Mouse (Mus musculus) midbrain, embryonic 12.5 days (tissue): ENCODE measurements at regions not wholly inside any gene's neighbourhood (a gene's known extent, or its start where the extent isn't known, plus 50 kb on each side); places are given as distances from the start of the nearest gene placed in this dataset.

Source experiments
- ATAC-seq: fragments of 200-750 bp; cut with Nextera tagmentation; 2 replicates; pipeline ENCODE4 v1.8.0; 2017; ENCODE audit warnings: low read depth, moderate TSS enrichment, moderate library complexity; ENCODE audit not compliant: low FRiP score
- H3K27ac ChIP-seq: fragments of 300-500 bp; sonication (generic); replicated peaks from 2 replicates; pipeline ENCODE4 v1.5.1; 2016; ENCODE audit warnings: mild to moderate bottlenecking
- H3K27me3 ChIP-seq: fragments of 300-500 bp; sonication (generic); 2 replicates; pipeline ENCODE4 v1.6.1; 2016; ENCODE audit warnings: mild to moderate bottlenecking
- H3K36me3 ChIP-seq: fragments of 300-500 bp; sonication (generic); 2 replicates; pipeline ENCODE4 v1.6.1; 2016
- H3K4me1 ChIP-seq: fragments of 300-500 bp; sonication (generic); 2 replicates; pipeline ENCODE4 v1.6.1; 2016
- H3K4me2 ChIP-seq: fragments of 300-500 bp; sonication (generic); replicated peaks from 2 replicates; pipeline ENCODE4 v1.6.1; 2016; ENCODE audit warnings: mild to moderate bottlenecking, moderate library complexity
- H3K4me3 ChIP-seq: fragments of 300-500 bp; sonication (generic); 2 replicates; pipeline ENCODE4 v1.5.1; 2016; ENCODE audit warnings: mild to moderate bottlenecking
- H3K9ac ChIP-seq: fragments of 300-500 bp; sonication (generic); replicated peaks from 2 replicates; pipeline ENCODE4 v1.6.1; 2016; ENCODE audit warnings: mild to moderate bottlenecking, moderate library complexity
- H3K9me3 ChIP-seq: fragments of 300-500 bp; sonication (generic); 2 replicates; pipeline ENCODE4 v1.6.1; 2016; ENCODE audit warnings: mild to moderate bottlenecking
- WGBS: fragments of 180-500 bp; shearing (Covaris S2); methylation state at CpG from one replicate; pipeline ENCODE4 v1.1.7; 2016; 5-methylcytosine and 5-hydroxymethylcytosine counted together

- Histone ChIP-seq H3K36me3 (no peaks in the 10 kb centered on the region), H3K4me1 (peaks cover 6% of the 10 kb centered on the region; the same call in 1 of the 2 replicates), H3K9me3 (no peaks in the 10 kb centered on the region), H3K9ac (no peak overlapping the region), H3K27me3 (no peaks in the 10 kb centered on the region), H3K27ac (no peak overlapping the region), H3K4me3 (no peak overlapping the region), H3K4me2 (no peak overlapping the region)
- 90% methylated on average over 1 of the region's 1 CpGs for WGBS
- no peak for ATAC-seq
These were observed 106.3 kb downstream of the D1Ertd622e start for GRCm38 (mm10) chr1:97555565-97555955.

- no peaks in the 10 kb centered on the region for H3K9me3 ChIP-seq
- H3K4me2 ChIP-seq = no peak overlapping the region
- no peak for ATAC-seq
- no peaks in the 10 kb centered on the region for H3K27me3 ChIP-seq
- H3K9ac ChIP-seq = no peak overlapping the region
- H3K36me3 ChIP-seq = no peaks in the 10 kb centered on the region
- H3K27ac ChIP-seq = no peak overlapping the region
- H3K4me1 ChIP-seq = peaks cover 6% of the 10 kb centered on the region; the same call in 1 of the 2 replicates
- whole genome bisulfite sequencing = 87% methylated on average over 6 of the region's 6 CpGs
- no peak overlapping the region for H3K4me3 ChIP-seq
These were observed 106.8 kb downstream of the D1Ertd622e start for GRCm38 (mm10) chr1:97554936-97555564.

GRCm38 (mm10) chr1:97553485-97554474, 108.1 kb downstream of the D1Ertd622e start:
- no peaks in the 10 kb centered on the region for H3K27me3 ChIP-seq
- no peak overlapping the region for H3K4me2 ChIP-seq
- H3K9me3 ChIP-seq = no peaks in the 10 kb centered on the region
- WGBS = 68% methylated on average over 8 of the region's 8 CpGs
- no peak overlapping the region for H3K9ac ChIP-seq
- ATAC-seq = peak; percentile 79
- H3K4me1 ChIP-seq = peaks cover 6% of the 10 kb centered on the region; the same call in 1 of the 2 replicates
- H3K36me3 ChIP-seq = no peaks in the 10 kb centered on the region
- no peak overlapping the region for H3K27ac ChIP-seq
- H3K4me3 ChIP-seq = no peak overlapping the region

- no peaks in the 10 kb centered on the region for H3K27me3 ChIP-seq
- H3K4me3 ChIP-seq = no peak overlapping the region
- peaks cover 6% of the 10 kb centered on the region; the same call in 1 of the 2 replicates for H3K4me1 ChIP-seq
- no peak overlapping the region for H3K9ac ChIP-seq
- no peak overlapping the region for H3K4me2 ChIP-seq
- 93% methylated on average over 2 of the region's 2 CpGs for WGBS
- H3K9me3 ChIP-seq = no peaks in the 10 kb centered on the region
- no peaks in the 10 kb centered on the region for H3K36me3 ChIP-seq
- ATAC-seq = no peak
- H3K27ac ChIP-seq = no peak overlapping the region
These were observed 109.0 kb downstream of the D1Ertd622e start for GRCm38 (mm10) chr1:97552886-97553285.

GRCm38 (mm10) chr1:97541162-97541493, 120.7 kb downstream of the D1Ertd622e start:
- Histone ChIP-seq H3K27me3 (no peaks in the 10 kb centered on the region), H3K36me3 (no peaks in the 10 kb centered on the region), H3K4me2 (no peak overlapping the region), H3K4me1 (peaks cover 18% of the 10 kb centered on the region), H3K9ac (no peak overlapping the region), H3K9me3 (no peaks in the 10 kb centered on the region), H3K27ac (peak overlapping the region; percentile 80), H3K4me3 (no peak overlapping the region)
- peak; percentile 35 for ATAC-seq

- Histone ChIP-seq H3K4me3 (no peak overlapping the region), H3K36me3 (no peaks in the 10 kb centered on the region), H3K9ac (no peak overlapping the region), H3K27ac (peak overlapping the region; percentile 80), H3K27me3 (no peaks in the 10 kb centered on the region), H3K4me2 (peak overlapping the region; percentile 34), H3K9me3 (no peaks in the 10 kb centered on the region), H3K4me1 (peaks cover 18% of the 10 kb centered on the region)
- WGBS = 13% methylated on average over 16 of the region's 16 CpGs
- ATAC-seq = peak; percentile 95
These were observed 121.3 kb downstream of the D1Ertd622e start for GRCm38 (mm10) chr1:97540291-97541161.

- no peak overlapping the region for H3K4me2 ChIP-seq
- H3K27ac ChIP-seq = no peak overlapping the region
- WGBS = 87% methylated on average over 1 of the region's 1 CpGs
These were observed 165.0 kb downstream of the D1Ertd622e start for GRCm38 (mm10) chr1:97496915-97497314.

GRCm38 (mm10) chr1:97479921-97480320, 182.0 kb downstream of the D1Ertd622e start:
- Histone ChIP-seq H3K4me2 (no peak overlapping the region), H3K27ac (no peak overlapping the region), H3K36me3 (no peaks in the 10 kb centered on the region), H3K4me3 (no peak overlapping the region), H3K9ac (no peak overlapping the region), H3K27me3 (no peaks in the 10 kb centered on the region), H3K4me1 (no peaks in the 10 kb centered on the region), H3K9me3 (no peaks in the 10 kb centered on the region)
- no peak for ATAC-seq
- 72% methylated on average over 2 of the region's 2 CpGs for WGBS

More at GRCm38 (mm10) chr1:97496915-97497314, 165.0 kb downstream of the D1Ertd622e start:
- no peaks in the 10 kb centered on the region for H3K36me3 ChIP-seq
- no peak overlapping the region for H3K9ac ChIP-seq
- H3K4me1 ChIP-seq = no peaks in the 10 kb centered on the region
- H3K4me3 ChIP-seq = no peak overlapping the region
- no peaks in the 10 kb centered on the region for H3K9me3 ChIP-seq
- no peak for ATAC-seq
- no peaks in the 10 kb centered on the region for H3K27me3 ChIP-seq
